Mouse (Mus musculus): ENCODE data around the gene Sept9. TPM values are rescaled to one million over a fixed set of nuclear protein-coding genes. Genes with fewer than 3 reads are reported as not detected.
"Not testable (repeated sequence)": the region's sequence is repeated elsewhere in the genome, so short reads cannot be mapped to it uniquely, and the experiment has no call there.

Sept9 gene
- polyA plus RNA-seq, 1 experiment from 2014 or later: 149 TPM

- H3K36me3 ChIP-seq (ENCODE audit: insufficient read depth): no peaks in the 10 kb centered on the region
- H3K4me1 ChIP-seq (ENCODE audit: insufficient read depth): peaks cover 64% of the 10 kb centered on the region
- WGBS: 70% methylated on average over 9 of the region's 9 CpGs
- H3K4me2 ChIP-seq: no peak overlapping the region
- no peak overlapping the region for H3K9ac ChIP-seq
- ATAC-seq (ENCODE audit: insufficient read depth) (no peak), DNase-seq (no peak)
- no peaks in the 10 kb centered on the region for H3K9me3 ChIP-seq (ENCODE audit: low read depth, low read length)
- no peak overlapping the region for H3K4me3 ChIP-seq (ENCODE audit: low read depth, low read length)
- TF ChIP-seq CTCF (IDR thresholded peaks at IDR 0.05; ENCODE audit: low read depth): no peak
- H3K27ac ChIP-seq (ENCODE audit: low read depth): no peak overlapping the region
- no peaks in the 10 kb centered on the region for H3K27me3 ChIP-seq (ENCODE audit: insufficient read depth, low read length)
Measured at GRCm38 (mm10) chr11:117321311-117321971, 122.0 kb downstream of the Sept9 start.

DNA sequence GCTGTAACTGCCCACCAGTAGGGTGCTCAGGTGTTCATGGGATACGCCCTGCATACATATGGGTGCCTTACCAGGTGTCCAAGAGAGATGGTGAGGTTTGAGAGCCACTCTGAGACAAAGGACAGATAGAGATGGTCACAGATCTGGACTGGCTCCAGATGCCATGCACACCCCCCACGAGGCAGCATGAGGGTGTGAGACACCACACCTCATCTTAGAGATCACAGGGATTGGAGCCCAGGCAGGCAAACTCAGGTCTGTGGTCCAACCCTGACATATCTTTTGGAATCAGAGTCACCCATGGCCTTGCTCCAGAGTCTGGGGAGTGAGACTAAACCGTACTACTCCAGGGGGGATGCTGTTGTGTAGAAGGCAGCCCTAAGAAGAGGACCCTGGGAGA is 122.8 kb downstream of the Sept9 start:
- Histone ChIP-seq H3K4me1 (ENCODE audit: insufficient read depth) (peaks cover 60% of the 10 kb centered on the region), H3K27me3 (ENCODE audit: insufficient read depth, low read length) (no peaks in the 10 kb centered on the region), H3K27ac (ENCODE audit: low read depth) (no peak overlapping the region), H3K9me3 (ENCODE audit: low read depth, low read length) (no peaks in the 10 kb centered on the region), H3K9ac (no peak overlapping the region), H3K4me3 (ENCODE audit: low read depth, low read length) (no peak overlapping the region), H3K36me3 (ENCODE audit: insufficient read depth) (no peaks in the 10 kb centered on the region), H3K4me2 (no peak overlapping the region)
- no peak for TF ChIP-seq CTCF (IDR thresholded peaks at IDR 0.05; ENCODE audit: low read depth)
- ATAC-seq (ENCODE audit: insufficient read depth) (no peak), DNase-seq (no peak)
- 77% methylated on average over 3 of the region's 3 CpGs for WGBS

GRCm38 (mm10) chr11:117322730-117323579 is 123.5 kb downstream of the Sept9 start:
- 60% methylated on average over 15 of the region's 15 CpGs for WGBS
- DNase-seq: no peak
- no peak overlapping the region for H3K27ac ChIP-seq (ENCODE audit: low read depth)
- no peak for TF ChIP-seq CTCF (IDR thresholded peaks at IDR 0.05; ENCODE audit: low read depth)
- H3K9ac ChIP-seq: no peak overlapping the region
- no peak overlapping the region for H3K4me3 ChIP-seq (ENCODE audit: low read depth, low read length)
- no peak overlapping the region for H3K4me2 ChIP-seq
- H3K4me1 ChIP-seq (ENCODE audit: insufficient read depth): peaks cover 54% of the 10 kb centered on the region
- ATAC-seq (ENCODE audit: insufficient read depth): no peak
- no peaks in the 10 kb centered on the region for H3K36me3 ChIP-seq (ENCODE audit: insufficient read depth)
- H3K9me3 ChIP-seq (ENCODE audit: low read depth, low read length): no peaks in the 10 kb centered on the region
- no peaks in the 10 kb centered on the region for H3K27me3 ChIP-seq (ENCODE audit: insufficient read depth, low read length)

GRCm38 (mm10) chr11:117323976-117324574 is 124.6 kb downstream of the Sept9 start:
- H3K4me3 ChIP-seq (ENCODE audit: low read depth, low read length): no peak overlapping the region
- H3K9ac ChIP-seq: no peak overlapping the region
- ATAC-seq (ENCODE audit: insufficient read depth): no peak
- no peak overlapping the region for H3K4me2 ChIP-seq
- no peaks in the 10 kb centered on the region for H3K36me3 ChIP-seq (ENCODE audit: insufficient read depth)
- 60% methylated on average over 12 of the region's 12 CpGs for WGBS
- no peak for TF ChIP-seq CTCF (IDR thresholded peaks at IDR 0.05; ENCODE audit: low read depth)
- no peaks in the 10 kb centered on the region for H3K27me3 ChIP-seq (ENCODE audit: insufficient read depth, low read length)
- DNase-seq: peak; percentile 53
- H3K9me3 ChIP-seq (ENCODE audit: low read depth, low read length): no peaks in the 10 kb centered on the region
- H3K27ac ChIP-seq (ENCODE audit: low read depth): no peak overlapping the region
- peaks cover 42% of the 10 kb centered on the region for H3K4me1 ChIP-seq (ENCODE audit: insufficient read depth)

DNA sequence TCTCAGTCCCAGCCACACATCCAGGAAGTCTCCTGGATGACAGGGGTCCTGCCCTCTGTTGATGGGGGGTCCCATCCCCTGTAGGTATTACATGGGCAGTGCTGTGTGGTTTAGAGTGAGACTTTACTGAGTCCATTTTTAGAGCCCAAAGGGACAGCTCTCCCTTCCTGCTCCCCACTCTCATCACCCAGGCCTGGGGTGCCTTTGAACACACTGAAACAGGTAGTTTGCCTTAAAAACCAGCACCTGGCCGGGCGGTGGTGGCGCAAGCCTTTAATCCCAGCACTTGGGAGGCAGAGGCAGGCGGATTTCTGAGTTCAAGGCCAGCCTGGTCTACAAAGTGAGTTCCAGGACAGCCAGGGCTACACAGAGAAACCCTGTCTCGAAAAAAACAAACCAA is 125.3 kb downstream of the Sept9 start:
- 91% methylated on average over 5 of the region's 5 CpGs for WGBS
- H3K27me3 ChIP-seq (ENCODE audit: insufficient read depth, low read length); ATAC-seq (ENCODE audit: insufficient read depth); H3K36me3 ChIP-seq (ENCODE audit: insufficient read depth); H3K9me3 ChIP-seq (ENCODE audit: low read depth, low read length); H3K9ac ChIP-seq; H3K4me2 ChIP-seq; H3K4me3 ChIP-seq (ENCODE audit: low read depth, low read length); DNase-seq; H3K27ac ChIP-seq (ENCODE audit: low read depth): not testable (repeated sequence)
- peaks cover 36% of the 10 kb centered on the region for H3K4me1 ChIP-seq (ENCODE audit: insufficient read depth)

- Histone ChIP-seq H3K9ac (no peak overlapping the region), H3K27me3 (ENCODE audit: insufficient read depth, low read length) (no peaks in the 10 kb centered on the region), H3K4me1 (ENCODE audit: insufficient read depth) (peaks cover 36% of the 10 kb centered on the region), H3K36me3 (ENCODE audit: insufficient read depth) (no peaks in the 10 kb centered on the region), H3K27ac (ENCODE audit: low read depth) (no peak overlapping the region), H3K4me2 (no peak overlapping the region), H3K4me3 (ENCODE audit: low read depth, low read length) (no peak overlapping the region), H3K9me3 (ENCODE audit: low read depth, low read length) (no peaks in the 10 kb centered on the region)
- DNase-seq (no peak), ATAC-seq (ENCODE audit: insufficient read depth) (no peak)
- TF ChIP-seq CTCF (IDR thresholded peaks at IDR 0.05; ENCODE audit: low read depth): no peak
- WGBS: 69% methylated on average over 5 of the region's 5 CpGs
Measured at GRCm38 (mm10) chr11:117325131-117325467, 125.6 kb downstream of the Sept9 start.

GRCm38 (mm10) chr11:117325468-117326139 is 126.1 kb downstream of the Sept9 start:
- ATAC-seq (ENCODE audit: insufficient read depth) (no peak), DNase-seq (no peak)
- no peaks in the 10 kb centered on the region for H3K36me3 ChIP-seq (ENCODE audit: insufficient read depth)
- H3K9ac ChIP-seq: no peak overlapping the region
- no peak overlapping the region for H3K4me3 ChIP-seq (ENCODE audit: low read depth, low read length)
- H3K27me3 ChIP-seq (ENCODE audit: insufficient read depth, low read length): no peaks in the 10 kb centered on the region
- no peak for TF ChIP-seq CTCF (IDR thresholded peaks at IDR 0.05; ENCODE audit: low read depth)
- 33% methylated on average over 12 of the region's 12 CpGs for WGBS
- H3K9me3 ChIP-seq (ENCODE audit: low read depth, low read length): no peaks in the 10 kb centered on the region
- H3K4me2 ChIP-seq: no peak overlapping the region
- no peak overlapping the region for H3K27ac ChIP-seq (ENCODE audit: low read depth)
- peaks cover 36% of the 10 kb centered on the region for H3K4me1 ChIP-seq (ENCODE audit: insufficient read depth)
